Mouse (Mus musculus) G1E (cell line): ENCODE measurements around the gene C87436.

Source experiments
- CTCF ChIP-seq: IDR thresholded peaks from 2 replicates; pipeline ENCODE4 v1.5.1; 2012; ENCODE audit warnings: low read depth, low read length, inconsistent platforms, mixed read lengths
- GATA1 ChIP-seq: IDR thresholded peaks from 2 replicates; pipeline ENCODE4 v1.6.1; 2012; ENCODE audit warnings: borderline replicate concordance, low read length, inconsistent platforms, mixed read lengths
- GATA2 ChIP-seq: IDR thresholded peaks from 2 replicates; pipeline ENCODE4 v1.6.1; 2012; ENCODE audit warnings: low read depth, low read length, inconsistent platforms, borderline replicate concordance
- POLR2AphosphoS5 ChIP-seq: IDR thresholded peaks from 2 replicates; pipeline ENCODE4 v1.6.1; 2012; ENCODE audit warnings: low read depth, low read length, inconsistent platforms; ENCODE audit not compliant: insufficient replicate concordance

DNA sequence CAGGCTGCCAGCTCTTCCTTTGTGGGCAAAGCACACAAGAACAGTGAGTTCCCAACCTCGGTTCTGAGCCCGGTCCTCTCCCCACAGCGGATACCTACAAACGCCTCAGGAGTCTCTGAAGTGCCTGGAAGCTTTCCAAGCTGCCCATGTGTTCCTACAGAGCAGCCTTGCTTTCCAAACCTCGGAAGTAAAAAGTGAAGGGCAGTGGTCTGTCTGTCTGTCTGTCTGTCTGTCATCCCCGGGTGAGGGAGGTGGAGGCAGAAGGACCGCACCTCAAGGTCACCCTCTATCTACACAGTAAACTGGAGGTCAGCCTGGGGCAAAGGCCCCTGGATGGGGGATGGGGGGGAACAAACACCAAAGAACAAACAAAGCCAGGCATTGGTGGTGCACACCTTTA is 67.5 kb downstream of the C87436 start:
- TF ChIP-seq GATA2 (no peak), CTCF (no peak), GATA1 (no peak), POLR2AphosphoS5 (no peak)
